Mouse (Mus musculus) liver, adult (tissue): ENCODE results near the gene 4931409K22Rik.

Source experiments
- GATA4 ChIP-seq: IDR thresholded peaks from 2 replicates; pipeline ENCODE4 v1.6.1; 2014; ENCODE audit warnings: mild to moderate bottlenecking, low read length; ENCODE audit not compliant: insufficient replicate concordance

The 4931409K22Rik gene

DNA sequence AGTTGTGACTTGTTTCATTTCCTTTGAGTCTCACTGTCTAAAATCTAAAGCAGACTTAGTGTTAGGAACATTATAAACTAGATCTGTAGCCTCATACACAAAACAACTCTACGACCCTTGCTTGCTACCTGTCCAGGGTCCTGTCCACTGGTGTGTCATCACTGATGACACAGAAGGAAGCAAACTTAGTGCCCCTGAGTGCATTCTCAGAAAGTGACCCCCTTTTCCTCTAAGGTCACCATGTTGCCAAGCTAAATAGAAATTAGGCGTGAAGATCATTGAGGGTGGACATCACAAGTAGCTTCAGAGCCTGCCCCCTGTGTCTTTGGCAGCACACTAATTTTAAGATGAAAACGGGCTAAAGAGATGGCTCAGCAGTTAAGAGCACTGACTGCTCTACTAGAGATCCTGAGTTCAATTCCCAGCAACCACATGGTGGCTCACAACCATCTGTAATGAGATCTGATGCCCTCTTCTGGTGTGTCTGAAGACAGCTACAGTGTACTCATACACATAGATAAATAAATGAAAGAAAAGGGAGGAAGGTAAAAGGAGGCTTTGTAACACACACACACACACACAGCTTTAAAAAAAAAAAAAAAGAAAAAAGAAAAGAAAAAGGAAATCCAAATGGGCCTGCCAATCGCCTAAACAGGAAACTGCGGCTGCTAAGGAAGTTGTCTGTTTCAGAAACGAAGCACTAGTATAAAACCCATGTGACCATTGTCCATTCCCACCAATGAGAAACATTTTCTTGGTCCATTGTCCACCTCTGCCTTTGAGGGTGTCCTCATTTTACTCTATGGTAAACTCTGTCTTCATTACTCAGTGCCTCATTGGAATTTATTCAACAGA, 21.7 kb upstream of the 4931409K22Rik start:
- no peak for TF ChIP-seq GATA4

DNA sequence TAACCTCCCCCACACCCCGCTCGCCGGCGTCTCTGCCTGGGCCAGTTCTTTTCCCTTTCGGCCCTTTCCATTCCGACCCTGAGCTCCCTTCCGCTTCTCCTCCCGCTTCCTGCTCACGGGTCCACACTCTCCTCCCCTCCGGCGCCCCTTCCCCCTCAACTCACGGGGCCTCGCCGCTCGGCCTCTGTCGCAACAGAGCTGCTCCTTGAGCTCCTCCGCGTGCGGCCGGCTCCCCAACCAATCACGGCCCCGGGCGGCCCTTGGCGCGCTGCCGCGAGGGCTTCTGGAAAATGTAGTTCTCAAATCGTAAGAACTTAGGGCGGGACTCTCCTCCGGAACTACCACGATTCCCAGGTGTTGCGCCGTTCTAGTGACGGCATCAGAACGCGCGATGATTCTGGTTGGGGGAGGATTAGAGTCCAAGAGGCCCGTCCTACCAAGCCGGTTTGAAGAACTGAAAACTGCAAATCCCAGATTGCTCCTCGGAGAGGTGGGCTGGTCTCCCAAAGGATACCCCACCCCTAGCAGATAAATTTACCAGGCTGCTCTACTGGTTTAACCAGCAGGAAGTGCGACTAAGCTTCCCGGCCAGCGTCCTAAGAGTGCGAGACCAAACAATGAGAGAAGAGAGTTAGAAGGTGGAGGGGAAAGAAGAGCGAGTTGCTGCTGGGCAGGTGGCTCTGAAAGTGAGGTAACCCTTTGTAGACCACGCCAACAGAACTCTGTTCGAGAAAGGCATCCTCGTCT, 20.7 kb upstream of the 4931409K22Rik start, which contains the start of gene Abcf2:
TSS of gene Abcf2 (minus strand) at position 285 of the 747 bp plus-strand sequence.
- TF ChIP-seq GATA4 = peak; percentile 56; the same call in 1 of the 2 replicates

GRCm38 (mm10) chr5:24576801-24577182, 20.2 kb upstream of the 4931409K22Rik start:
- no peak for TF ChIP-seq GATA4

GRCm38 (mm10) chr5:24575948-24576347, 19.3 kb upstream of the 4931409K22Rik start:
- TF ChIP-seq GATA4 = no peak

DNA sequence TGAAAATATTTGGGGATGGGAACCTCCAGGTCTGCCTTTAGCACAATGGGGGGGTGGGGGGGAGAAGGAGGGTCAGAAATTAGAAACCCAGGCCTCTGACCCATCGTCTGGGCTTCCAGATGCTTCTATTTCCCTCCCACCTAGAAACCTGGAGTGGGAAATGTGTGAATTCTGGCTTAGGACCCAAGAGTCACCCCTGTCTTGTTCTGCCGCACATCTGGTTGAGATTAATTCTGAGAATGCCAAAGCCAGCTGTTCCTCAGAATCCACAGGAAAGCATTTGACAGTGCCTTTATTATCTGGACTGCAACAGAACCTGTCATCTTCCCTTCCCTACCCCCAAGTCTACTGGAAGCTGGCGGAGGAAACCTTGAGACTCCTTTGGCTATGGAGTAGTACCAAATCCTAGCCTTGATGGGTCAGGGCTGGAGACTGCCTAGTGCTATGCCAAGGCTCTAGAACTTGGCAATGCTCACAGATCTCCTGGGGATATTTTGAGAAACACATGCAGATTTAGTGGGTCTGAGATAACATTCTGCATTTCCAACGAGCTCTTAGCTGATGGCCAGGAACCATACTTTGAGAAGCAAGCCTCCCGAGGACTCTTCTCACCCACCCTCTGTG, 2.9 kb downstream of the 4931409K22Rik start:
- TF ChIP-seq GATA4 = no peak

GRCm38 (mm10) chr5:24551317-24551688, 5.3 kb downstream of the 4931409K22Rik start:
- no peak for TF ChIP-seq GATA4

GRCm38 (mm10) chr5:24550598-24551316, 5.9 kb downstream of the 4931409K22Rik start:
- no peak for TF ChIP-seq GATA4

- no peak for TF ChIP-seq GATA4
These were observed 14.0 kb downstream of the 4931409K22Rik start for GRCm38 (mm10) chr5:24542643-24543042.

DNA sequence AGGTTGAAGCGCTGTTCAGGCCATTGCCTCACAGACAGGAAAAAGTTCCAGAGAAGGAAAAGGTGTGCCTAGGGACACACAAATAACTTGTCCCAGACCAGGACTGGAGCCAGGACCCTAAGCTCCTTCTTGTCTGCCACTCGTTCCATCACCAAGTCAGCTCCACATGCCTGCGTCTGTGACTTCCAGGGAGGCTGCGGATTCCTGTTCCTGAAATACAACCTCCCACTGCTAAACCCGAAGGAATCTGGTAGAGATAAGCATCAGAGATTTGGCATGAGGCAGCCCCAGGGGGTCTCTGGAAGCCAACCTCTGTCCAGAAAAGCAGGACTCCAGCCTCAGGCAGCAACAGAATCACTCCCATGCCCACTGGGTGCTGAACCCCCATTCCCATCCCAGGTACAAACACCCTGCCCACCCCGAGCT, 15.5 kb downstream of the 4931409K22Rik start:
- TF ChIP-seq GATA4 = no peak

GRCm38 (mm10) chr5:24540387-24541143, 16.0 kb downstream of the 4931409K22Rik start, which contains the start of gene Asb10:
TSS of gene Asb10 (minus strand) at chr5:24540978.
- no peak for TF ChIP-seq GATA4

- no peak for TF ChIP-seq GATA4
These were observed 16.9 kb downstream of the 4931409K22Rik start for GRCm38 (mm10) chr5:24539571-24540296.

DNA sequence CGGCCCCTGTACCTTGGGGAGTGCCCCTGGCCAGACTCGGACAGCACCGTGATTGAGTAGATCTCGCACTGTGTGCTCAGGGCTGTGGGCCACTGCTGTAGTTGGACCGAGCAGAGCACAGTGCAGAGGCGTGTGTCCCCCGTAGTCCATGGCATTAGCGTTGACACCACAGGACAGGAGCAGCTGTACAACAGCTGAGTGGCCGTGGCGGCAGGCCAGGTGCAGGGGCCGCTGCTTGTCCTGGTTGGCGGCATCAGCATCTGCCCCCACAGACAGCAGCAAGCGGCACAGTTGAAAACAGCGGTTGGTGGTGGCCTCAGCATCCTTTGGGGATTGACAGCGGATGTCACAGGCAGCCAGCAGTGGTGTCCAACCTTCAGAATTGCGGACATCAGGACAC, 19.0 kb downstream of the 4931409K22Rik start:
- no peak for TF ChIP-seq GATA4

- TF ChIP-seq GATA4 = no peak
These were observed 20.1 kb downstream of the 4931409K22Rik start for GRCm38 (mm10) chr5:24536511-24536910.
